In the genomic region with DNA sequence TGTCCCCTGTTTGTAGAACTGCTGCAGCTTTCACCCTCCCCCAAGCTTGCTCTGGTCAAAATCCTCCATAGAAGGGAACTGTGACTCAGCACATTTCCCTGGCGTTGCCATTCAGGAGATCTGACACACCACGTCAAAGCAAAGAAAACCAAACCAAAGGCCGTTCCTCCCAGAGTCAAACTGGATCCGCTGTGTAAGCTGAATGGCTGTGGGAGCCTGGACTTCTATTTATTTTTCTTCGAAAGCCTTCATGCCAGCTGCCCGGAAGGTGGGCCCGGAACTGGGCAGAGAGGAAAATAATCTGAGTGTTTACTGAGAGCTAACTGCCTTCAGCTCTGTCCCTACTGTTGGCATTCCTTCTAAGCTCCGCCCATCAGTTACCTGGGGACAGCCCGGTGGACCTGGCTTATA, we compare ENCODE assay signal across 9 mouse cellular contexts. TPM values are rescaled to one million over a fixed set of nuclear protein-coding genes. Genes with fewer than 3 reads are reported as not detected.
A peak's percentile ranks its signal among the peaks of the same experiment; 100 is the strongest.
DNase-seq lines count a peak whose midpoint lies in the region; ATAC-seq and TF ChIP-seq lines count a peak whose summit lies in the region.
"Had no signal": no experiment of that assay in that cellular context is flagged by ENCODE, and none has a peak within 500 bp of the region (broad histone marks: within the 10 kb centered on the region; RNA-seq: fewer than 3 reads in every experiment).

No protein-coding gene starts in this region.

- DNase-seq in 3T3-L1 (ENCODE audit: low read depth, low spot score), result peak; percentile 69
- peak; percentile 51 for DNase-seq in ES-CJ7 (ENCODE audit: low read depth, low spot score)
- DNase-seq in embryonic facial prominence, embryonic 14.5 days (ENCODE audit: low spot score), result peak; percentile 57
- peak; percentile 66 to 70 for DNase-seq in kidney, adult 8-10 months
- peak; percentile 35 for DNase-seq in lung, postnatal 14 days
- no peak for DNase-seq in thymus, adult 2 months
- no peak for DNase-seq in right cerebral cortex, postnatal 25 days
- no peak for DNase-seq in thymus, postnatal 0 days (ENCODE audit: low spot score)

- no peak for TF ChIP-seq CTCF in thymus, adult 2 months (IDR thresholded peaks at IDR 0.05; ENCODE audit: borderline replicate concordance, control insufficient read depth, extremely low read depth, insufficient read depth, low read length, poor library complexity)

- peak; percentile 53 for ATAC-seq in embryonic facial prominence, embryonic 14.5 days (ENCODE audit: low read depth)

- no peak for TF ChIP-seq POLR2A in thymus, adult 2 months (IDR thresholded peaks at IDR 0.05; ENCODE audit: control insufficient read depth, extremely low read depth, insufficient read depth, low read length, poor library complexity)

- peaks cover 9% of the 10 kb centered on the region; the same call in 1 of the 2 replicates for H3K4me1 ChIP-seq in embryonic facial prominence, embryonic 14.5 days (ENCODE audit: control insufficient read depth, insufficient read depth, low read length)
- H3K4me1 ChIP-seq in thymus, adult 2 months (replicated peaks; ENCODE audit: control insufficient read depth, insufficient read depth, low read length), result no peaks in the 10 kb centered on the region

- H3K27me3 ChIP-seq in embryonic facial prominence, embryonic 14.5 days (replicated peaks; ENCODE audit: control insufficient read depth, insufficient read depth, low read length), result no peaks in the 10 kb centered on the region
- H3K27me3 ChIP-seq in thymus, adult 2 months (ENCODE audit: control insufficient read depth, insufficient read depth, low read length), result no peaks in the 10 kb centered on the region
- H3K27me3 ChIP-seq: embryonic facial prominence, embryonic 13.5 days had no signal

- H3K36me3 ChIP-seq in embryonic facial prominence, embryonic 14.5 days (ENCODE audit: control insufficient read depth, insufficient read depth, low read length), result no peaks in the 10 kb centered on the region
- no peaks in the 10 kb centered on the region for H3K36me3 ChIP-seq in thymus, adult 2 months (ENCODE audit: control insufficient read depth, insufficient read depth, low read length)
- H3K36me3 ChIP-seq: embryonic facial prominence, embryonic 13.5 days had no signal

- H3K9me3 ChIP-seq in embryonic facial prominence, embryonic 14.5 days (ENCODE audit: control insufficient read depth, low read length), result no peaks in the 10 kb centered on the region
- H3K9me3 ChIP-seq: embryonic facial prominence, embryonic 13.5 days had no signal

- 29% methylated on average over 9 of the region's 9 CpGs for WGBS in embryonic facial prominence, embryonic 14.5 days
- 15% methylated on average over 9 of the region's 9 CpGs for WGBS in thymus, adult 2 months

- no peak overlapping the region for H3K27ac ChIP-seq in embryonic facial prominence, embryonic 14.5 days (replicated peaks; ENCODE audit: low read depth, low read length)
- no peak overlapping the region for H3K27ac ChIP-seq in thymus, adult 2 months (ENCODE audit: control insufficient read depth, insufficient read depth, low read length)
- H3K27ac ChIP-seq: embryonic facial prominence, embryonic 13.5 days had no signal

- H3K4me2 ChIP-seq in embryonic facial prominence, embryonic 14.5 days (ENCODE audit: low read depth, low read length), result no peak overlapping the region
- H3K4me2 ChIP-seq: embryonic facial prominence, embryonic 13.5 days had no signal

- no peak overlapping the region for H3K4me3 ChIP-seq in embryonic facial prominence, embryonic 14.5 days (ENCODE audit: low read depth, low read length)
- no peak overlapping the region for H3K4me3 ChIP-seq in thymus, adult 2 months (ENCODE audit: control insufficient read depth, insufficient read depth, low read length)
- H3K4me3 ChIP-seq: embryonic facial prominence, embryonic 13.5 days had no signal

- no peak overlapping the region for H3K9ac ChIP-seq in embryonic facial prominence, embryonic 14.5 days (ENCODE audit: low read depth, low read length)
- H3K9ac ChIP-seq: embryonic facial prominence, embryonic 13.5 days had no signal

RNA-seq across cellular contexts. Expression of gene Slc16a9, which starts 42.9 kb away (rescaled TPM):
- 6.2 and 7.0 TPM in 2 replicates for polyA plus RNA-seq in embryonic facial prominence, embryonic 14.5 days (2014; fragmentation: Nextera tagmentation; extraction: Ambion mirVana)
- polyA plus RNA-seq in thymus, adult 2 months (2012; rRNA removed), result 2.5 and 2.7 TPM in 2 replicates
- 0.35 and 0.55 TPM in 2 replicates for polyA plus RNA-seq in thymus, postnatal 0 days (2015; fragmentation: Nextera tagmentation; extraction: Ambion mirVana)

Comparison
In these comparisons a context has a peak if more than half of its experiments do, and no peak if none do; other contexts are left out.
1. DNase-seq: peak in 3T3-L1 (single experiment), ES-CJ7 (single experiment), embryonic facial prominence, embryonic 14.5 days (single experiment), kidney, adult 8-10 months (2 of 2) and lung, postnatal 14 days (single experiment); none in thymus, adult 2 months (single experiment), right cerebral cortex, postnatal 25 days (single experiment) and thymus, postnatal 0 days (single experiment).